Mouse (Mus musculus): ENCODE results near the gene Piezo1. TPM values are rescaled to one million over a fixed set of nuclear protein-coding genes. Genes with fewer than 3 reads are reported as not detected.
A peak's percentile ranks its signal among the peaks of the same experiment; 100 is the strongest.

Piezo1 gene
- total and polyA plus RNA-seq, 3 experiments: 21.1 to 59.7 (median 41.6) TPM

DNA sequence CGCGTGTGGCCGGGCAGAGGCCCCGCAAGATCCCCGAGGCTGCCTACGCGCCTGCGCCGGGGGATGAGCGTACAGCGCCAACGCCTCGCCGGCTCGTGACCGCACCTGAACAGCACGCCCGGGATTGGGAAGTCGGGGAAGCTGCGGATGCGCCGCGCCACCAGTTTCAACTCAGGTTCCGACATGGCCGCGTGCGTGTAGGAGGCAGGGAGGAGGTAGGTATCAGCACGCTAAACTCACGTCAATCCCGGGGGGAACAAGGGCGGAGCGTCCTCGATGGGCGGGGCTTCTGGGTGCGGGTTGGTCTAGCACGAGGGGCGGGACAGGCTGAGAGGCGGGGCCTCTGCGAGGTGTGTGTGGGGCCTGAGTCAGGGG, 25.5 kb upstream of the Piezo1 start, which contains the start of gene Aprt (continued):
- TF ChIP-seq BHLHE40 (IDR thresholded peaks at IDR 0.05; ENCODE audit: low read depth, low read length) (peak; percentile 86), TBP (conservative IDR thresholded peaks at IDR 0.05; ENCODE audit: low read depth, low read length) (0 out of 2 replicates have a peak, but pooled peaks have one; percentile 43), MAX (IDR thresholded peaks at IDR 0.05; ENCODE audit: low read length) (peak; percentile 87; the same call in 1 of the 2 replicates), SMC3 (IDR thresholded peaks at IDR 0.05; ENCODE audit: low read depth, low read length) (0 out of 2 replicates have a peak, but pooled peaks have one; percentile 1), TCF12 (IDR thresholded peaks at IDR 0.05; ENCODE audit: low read depth, low read length) (peak; percentile 57; the same call in 1 of the 2 replicates), UBTF (IDR thresholded peaks at IDR 0.05; ENCODE audit: low read depth, low read length) (no peak), MYC (IDR thresholded peaks at IDR 0.05; ENCODE audit: low read depth, low read length) (peak; percentile 92), NRF1 (IDR thresholded peaks at IDR 0.05; ENCODE audit: low read depth, low read length) (peak; percentile 80), ETS1 (conservative IDR thresholded peaks at IDR 0.05; ENCODE audit: low read depth, low read length) (0 out of 2 replicates have a peak, but pooled peaks have one; percentile 16), E2F4 (IDR thresholded peaks at IDR 0.05; ENCODE audit: insufficient replicate concordance, low read depth, low read length) (no peak), ZNF384 (IDR thresholded peaks at IDR 0.05; ENCODE audit: low read depth, low read length) (no peak)

GRCm38 (mm10) chr8:122575735-122576647, 24.9 kb upstream of the Piezo1 start:
- Histone ChIP-seq H3K27ac (ENCODE audit: insufficient read depth, low read depth) (peak overlapping the region; percentile 29), H3K4me1 (ENCODE audit: control insufficient read depth in 1 of 2, insufficient read depth in 2 of 2) (peaks cover 15 to 37% of the 10 kb centered on the region in 2 experiments), H3K9me3 (replicated peaks; ENCODE audit: low read length) (no peaks in the 10 kb centered on the region), H3K4me3 (replicated peaks in 1 of 3; ENCODE audit: low read depth in 2 of 3, low read length in 2 of 3, poor library complexity in 1 of 3) (peak overlapping the region; percentile 76 to 91 (median 89)), H3K36me3 (replicated peaks in 1 of 2; ENCODE audit: control insufficient read depth in 1 of 2, insufficient read depth in 1 of 2, low read length in 1 of 2) (peaks cover 27 to 70% of the 10 kb centered on the region in 2 experiments), H3K4me2 (ENCODE audit: insufficient read depth, low read depth, poor library complexity, severe bottlenecking) (peak overlapping the region; percentile 55), H3K9ac (ENCODE audit: insufficient read depth, low read depth) (peak overlapping the region; percentile 70), H3K27me3 (replicated peaks) (no peaks in the 10 kb centered on the region), H3K79me2 (replicated peaks; ENCODE audit: control insufficient read depth, extremely low read depth, insufficient read depth, poor library complexity, severe bottlenecking) (peaks cover 17% of the 10 kb centered on the region)
- in situ Hi-C loops (cut with MboI; ENCODE audit: low pct_ligation_motif_present, low pct_unique_long_range_greater_than_20kb, low sequenced_read_pairs) (no loop called here), dilution Hi-C loops (cut with MboI; ENCODE audit: extremely low pct_ligation_motif_present, extremely low pct_unique_long_range_greater_than_20kb, low sequenced_read_pairs) (no loop called here)
- DNase-seq (ENCODE audit: extremely low read depth): no peak
- TF ChIP-seq SIN3A (IDR thresholded peaks at IDR 0.05; ENCODE audit: low read length) (peak; percentile 21), MYC (IDR thresholded peaks at IDR 0.05; ENCODE audit: low read depth, low read length) (no peak), ETS1 (conservative IDR thresholded peaks at IDR 0.05; ENCODE audit: low read depth, low read length) (no peak)

- peak overlapping the region; percentile 55 for H3K4me2 ChIP-seq (ENCODE audit: insufficient read depth, low read depth, poor library complexity, severe bottlenecking)
- no peak for DNase-seq (ENCODE audit: extremely low read depth)
- H3K79me2 ChIP-seq (replicated peaks; ENCODE audit: control insufficient read depth, extremely low read depth, insufficient read depth, poor library complexity, severe bottlenecking): peaks cover 17% of the 10 kb centered on the region
- H3K27me3 ChIP-seq (replicated peaks): no peaks in the 10 kb centered on the region
- dilution Hi-C loops (cut with MboI; ENCODE audit: extremely low pct_ligation_motif_present, extremely low pct_unique_long_range_greater_than_20kb, low sequenced_read_pairs): no loop called here
- H3K27ac ChIP-seq (ENCODE audit: insufficient read depth, low read depth): peak overlapping the region; percentile 29
- H3K36me3 ChIP-seq (replicated peaks in 1 of 2; ENCODE audit: control insufficient read depth in 1 of 2, insufficient read depth in 1 of 2, low read length in 1 of 2): peaks cover 34 to 71% of the 10 kb centered on the region in 2 experiments
- in situ Hi-C loops (cut with MboI; ENCODE audit: low pct_ligation_motif_present, low pct_unique_long_range_greater_than_20kb, low sequenced_read_pairs): no loop called here
- TF ChIP-seq MAX (IDR thresholded peaks at IDR 0.05; ENCODE audit: low read length) (0 out of 2 replicates have a peak, but pooled peaks have one; percentile 20), CHD2 (IDR thresholded peaks at IDR 0.05; ENCODE audit: low read length) (no peak), CHD1 (IDR thresholded peaks at IDR 0.05; ENCODE audit: low read depth, low read length) (no peak), RCOR1 (conservative IDR thresholded peaks at IDR 0.05; ENCODE audit: low read depth, low read length) (no peak), MXI1 (IDR thresholded peaks at IDR 0.05; ENCODE audit: low read depth, low read length) (peak; percentile 29; the same call in 1 of the 2 replicates), ZMIZ1 (IDR thresholded peaks at IDR 0.05; ENCODE audit: low read depth, low read length) (0 out of 2 replicates have a peak, but pooled peaks have one; percentile 12), SIN3A (IDR thresholded peaks at IDR 0.05; ENCODE audit: low read length) (no peak; the same call in 1 of the 2 replicates)
- peaks cover 13 to 39% of the 10 kb centered on the region in 2 experiments for H3K4me1 ChIP-seq (ENCODE audit: control insufficient read depth in 1 of 2, insufficient read depth in 2 of 2)
- H3K9me3 ChIP-seq (replicated peaks; ENCODE audit: low read length): no peaks in the 10 kb centered on the region
- H3K4me3 ChIP-seq (replicated peaks in 1 of 3; ENCODE audit: low read depth in 2 of 3, low read length in 2 of 3, poor library complexity in 1 of 3): peak overlapping the region; percentile 76 to 91 (median 89)
- peak overlapping the region; percentile 70; the same call in 1 of the 2 replicates for H3K9ac ChIP-seq (ENCODE audit: insufficient read depth, low read depth)
Observed at GRCm38 (mm10) chr8:122575286-122575685, 24.2 kb upstream of the Piezo1 start.
